Mouse (Mus musculus) brown adipose tissue, adult 24 weeks (tissue): ENCODE measurements around the gene Selenok. TPM values are rescaled to one million over a fixed set of nuclear protein-coding genes. Genes with fewer than 3 reads are reported as not detected.

ENCODE experiments used
- H3K27ac ChIP-seq: fragments of 200-500 bp; replicated peaks from 2 replicates; pipeline ENCODE4 v1.5.1; 2012; ENCODE audit warnings: low read depth, mild to moderate bottlenecking, low read length
- H3K4me1 ChIP-seq: fragments of 200-500 bp; 2 replicates; pipeline ENCODE4 v1.6.1; 2012; ENCODE audit warnings: low read length, mixed read lengths; ENCODE audit not compliant: control insufficient read depth, insufficient read depth, insufficient read length
- H3K4me3 ChIP-seq: fragments of 200-500 bp; 2 replicates; pipeline ENCODE4 v1.5.1; 2012; ENCODE audit warnings: low read depth, mild to moderate bottlenecking, low read length, moderate library complexity; ENCODE audit not compliant: insufficient read depth
- polyA plus RNA-seq: library from polyadenylated mRNA; stranded (reverse); fragments of >200 nt; gene quantifications from 2 replicates; pipeline ENCODE4 v1.2.4, GENCODE M21; 2012; ENCODE audit not compliant: missing spikeins, insufficient read depth, insufficient read length

Gene Selenok
- polyA plus RNA-seq, 1 experiment, result 242 TPM

DNA sequence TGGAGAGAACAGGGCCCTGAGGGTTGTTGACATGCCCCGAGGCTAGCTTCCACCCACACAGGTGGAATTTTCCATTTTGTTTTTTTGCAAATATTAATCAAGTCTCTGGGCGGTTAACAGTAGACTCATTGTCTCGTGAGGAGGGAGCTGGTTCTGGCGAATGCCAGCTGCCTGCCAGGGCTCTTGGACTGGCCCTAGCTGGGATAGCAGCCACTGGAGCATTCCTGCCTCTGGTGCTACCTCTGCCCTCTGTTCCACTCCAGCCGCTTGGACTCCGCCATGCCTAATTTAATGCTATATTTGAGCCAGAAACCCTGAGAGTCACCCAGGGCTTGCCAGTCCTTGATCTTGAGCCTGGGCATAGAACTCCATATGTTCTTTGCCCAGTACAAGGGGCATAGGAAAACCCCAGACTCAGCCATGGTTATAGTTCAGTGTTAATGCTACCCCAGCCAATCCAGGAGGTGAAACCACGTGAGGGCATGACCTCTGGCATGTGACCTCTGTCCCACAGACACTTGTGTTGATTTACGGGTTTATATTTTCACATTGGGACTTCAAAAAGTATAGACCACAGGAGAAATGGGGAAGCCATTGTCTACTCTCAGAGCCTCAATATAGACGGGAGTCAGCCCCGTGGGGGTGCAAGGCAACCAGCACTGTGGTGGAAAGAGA, 43.9 kb downstream of the Selenok start:
- no peak overlapping the region for H3K4me3 ChIP-seq
- peaks cover 23% of the 10 kb centered on the region for H3K4me1 ChIP-seq
- H3K27ac ChIP-seq, result peak overlapping the region; percentile 97

- Histone ChIP-seq H3K27ac (peak overlapping the region; percentile 65; the same call in 1 of the 2 replicates), H3K4me3 (no peak overlapping the region), H3K4me1 (peaks cover 38% of the 10 kb centered on the region)
Measured at GRCm38 (mm10) chr14:30014487-30014886, 46.4 kb downstream of the Selenok start.

DNA sequence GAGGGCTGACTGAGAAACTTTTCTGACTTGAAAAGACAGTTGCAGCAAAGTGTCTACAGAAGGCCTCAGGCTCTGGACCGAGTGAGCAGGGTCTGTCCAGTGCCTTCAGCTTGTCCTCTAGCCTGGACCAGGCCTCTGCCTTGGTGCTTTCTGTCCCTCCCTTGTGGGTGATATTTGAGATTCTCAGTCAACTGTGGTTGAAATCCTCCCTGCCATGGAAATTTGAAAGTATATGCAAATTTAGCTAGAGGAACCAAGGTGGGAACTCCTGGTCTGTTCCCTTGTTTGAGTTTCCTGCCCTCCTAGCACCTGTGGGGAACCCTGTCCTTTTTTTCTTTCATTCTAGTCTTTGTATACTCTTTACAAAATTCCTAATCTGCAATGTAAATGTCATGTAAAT, 46.9 kb downstream of the Selenok start:
- H3K4me3 ChIP-seq, result no peak overlapping the region
- peaks cover 38% of the 10 kb centered on the region for H3K4me1 ChIP-seq
- H3K27ac ChIP-seq, result peak overlapping the region; percentile 65

- peak overlapping the region; percentile 92 for H3K27ac ChIP-seq
- H3K4me3 ChIP-seq, result no peak overlapping the region
- H3K4me1 ChIP-seq, result peaks cover 31% of the 10 kb centered on the region
Measured at GRCm38 (mm10) chr14:30016666-30017065, 48.6 kb downstream of the Selenok start.

DNA sequence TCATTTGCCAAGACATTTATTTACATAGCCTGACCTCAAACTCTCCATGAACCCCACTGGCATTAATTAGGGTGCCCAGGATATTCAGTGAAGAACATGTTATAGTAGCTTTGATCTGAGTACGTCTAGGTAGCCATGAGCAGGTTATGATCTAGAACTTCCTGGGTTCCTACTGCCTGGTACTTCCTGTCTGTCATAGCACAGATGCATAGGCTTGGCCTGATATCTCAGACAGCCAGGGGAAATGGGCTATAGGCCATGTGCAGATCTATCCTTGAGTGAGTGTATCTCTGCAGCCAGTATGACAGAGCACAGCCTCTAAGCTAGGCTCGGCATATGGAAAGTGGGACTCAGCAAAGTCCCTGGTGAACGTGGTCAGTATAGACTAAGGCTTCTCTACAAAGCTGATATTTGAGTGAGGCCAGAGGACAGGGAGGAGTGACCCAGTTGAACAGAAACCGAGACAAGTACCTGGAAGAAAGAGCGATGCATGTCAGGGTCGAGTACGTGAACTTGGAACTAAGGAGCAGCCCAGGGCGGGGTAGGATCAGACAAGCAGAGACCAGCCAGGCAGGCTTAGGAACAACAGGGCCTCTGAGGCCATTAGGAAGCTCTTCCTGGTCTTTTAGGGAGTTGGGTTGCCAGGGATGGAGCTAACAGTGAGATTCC, 49.8 kb downstream of the Selenok start:
- Histone ChIP-seq H3K4me3 (no peak overlapping the region), H3K4me1 (peaks cover 31% of the 10 kb centered on the region), H3K27ac (peak overlapping the region; percentile 90)

DNA sequence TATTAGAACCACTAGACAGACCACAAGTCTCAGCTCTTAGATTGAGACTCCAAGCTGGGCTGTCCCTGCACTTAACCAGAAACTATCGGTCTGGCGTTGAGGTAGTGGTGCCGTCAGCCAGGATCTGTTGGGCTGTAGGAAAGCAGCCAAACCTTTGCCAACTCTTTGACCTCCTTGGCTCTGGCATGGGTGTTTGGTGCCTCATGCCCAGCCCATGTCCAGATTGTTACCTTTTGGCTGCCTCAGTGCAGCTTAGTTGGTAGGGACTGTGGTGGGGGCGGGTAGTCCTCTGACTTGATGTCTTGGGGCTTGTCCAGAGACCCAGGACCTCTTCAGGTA, 50.3 kb downstream of the Selenok start:
- Histone ChIP-seq H3K4me1 (peaks cover 31% of the 10 kb centered on the region), H3K4me3 (no peak overlapping the region), H3K27ac (peak overlapping the region; percentile 90)

DNA sequence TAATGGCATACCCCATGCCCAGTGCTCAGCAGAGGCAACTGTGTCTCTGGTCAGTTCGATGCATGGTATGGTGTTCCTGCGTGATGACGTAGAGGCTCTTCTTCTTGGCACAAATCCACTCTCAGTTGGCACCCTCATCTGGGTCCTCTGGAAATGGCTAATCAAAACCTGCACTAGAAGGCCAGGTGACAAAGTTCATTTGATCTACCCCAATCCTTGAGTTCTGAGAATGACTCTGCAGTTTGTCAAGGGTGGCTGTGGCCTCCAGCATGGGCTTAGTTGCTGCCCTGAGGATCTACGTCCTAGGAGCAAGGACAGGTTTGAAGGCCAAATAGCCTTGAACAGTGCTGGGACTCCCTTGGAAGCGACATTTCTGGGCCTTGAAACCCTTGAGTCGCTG, 50.7 kb downstream of the Selenok start:
- peaks cover 31% of the 10 kb centered on the region for H3K4me1 ChIP-seq
- H3K27ac ChIP-seq, result peak overlapping the region; percentile 41
- H3K4me3 ChIP-seq, result no peak overlapping the region

GRCm38 (mm10) chr14:30019375-30019774, 51.3 kb downstream of the Selenok start:
- Histone ChIP-seq H3K4me3 (no peak overlapping the region), H3K4me1 (peaks cover 31% of the 10 kb centered on the region), H3K27ac (peak overlapping the region; percentile 41)

DNA sequence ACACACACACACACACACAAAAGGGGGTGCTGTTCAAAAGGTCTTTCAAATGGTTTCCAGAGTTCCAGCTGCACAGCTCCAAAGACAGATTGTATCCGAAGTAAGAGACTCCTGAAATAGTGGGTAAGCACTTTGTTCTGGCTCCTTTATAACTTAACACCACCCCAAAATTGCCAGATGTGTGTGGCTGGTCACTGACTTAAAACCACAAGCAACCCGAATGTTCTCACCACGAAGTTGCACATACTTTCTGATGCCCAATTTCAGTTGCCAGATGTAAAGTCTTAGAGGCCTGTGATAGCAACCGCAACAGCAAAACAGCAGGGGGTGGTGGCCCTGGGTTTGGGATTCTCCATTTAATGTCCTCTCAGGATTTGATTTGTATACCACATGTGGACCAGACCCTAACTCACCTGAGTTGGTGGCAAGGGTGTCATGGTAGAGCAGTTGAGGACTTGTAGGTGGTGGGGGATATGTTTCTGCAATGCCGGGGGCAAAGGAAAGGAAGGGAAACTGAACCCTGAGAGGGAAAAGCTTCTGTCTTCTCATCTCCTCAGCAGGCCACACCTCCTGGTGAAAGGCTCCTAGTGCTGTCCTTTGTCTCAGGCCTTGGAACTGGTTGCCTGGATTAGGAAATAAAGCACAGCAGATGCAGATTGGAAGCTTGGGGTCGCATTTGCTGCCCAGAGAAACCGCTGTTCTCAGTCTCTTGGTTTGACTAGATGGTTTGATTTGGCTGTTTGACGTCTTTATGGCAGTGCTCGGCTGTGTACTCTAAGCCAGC, 51.9 kb downstream of the Selenok start:
- Histone ChIP-seq H3K4me1 (peaks cover 29% of the 10 kb centered on the region), H3K27ac (peak overlapping the region; percentile 36; the same call in 1 of the 2 replicates), H3K4me3 (no peak overlapping the region)

GRCm38 (mm10) chr14:30022471-30022870, 54.4 kb downstream of the Selenok start:
- no peak overlapping the region for H3K4me3 ChIP-seq
- peaks cover 13% of the 10 kb centered on the region for H3K4me1 ChIP-seq
- no peak overlapping the region for H3K27ac ChIP-seq

DNA sequence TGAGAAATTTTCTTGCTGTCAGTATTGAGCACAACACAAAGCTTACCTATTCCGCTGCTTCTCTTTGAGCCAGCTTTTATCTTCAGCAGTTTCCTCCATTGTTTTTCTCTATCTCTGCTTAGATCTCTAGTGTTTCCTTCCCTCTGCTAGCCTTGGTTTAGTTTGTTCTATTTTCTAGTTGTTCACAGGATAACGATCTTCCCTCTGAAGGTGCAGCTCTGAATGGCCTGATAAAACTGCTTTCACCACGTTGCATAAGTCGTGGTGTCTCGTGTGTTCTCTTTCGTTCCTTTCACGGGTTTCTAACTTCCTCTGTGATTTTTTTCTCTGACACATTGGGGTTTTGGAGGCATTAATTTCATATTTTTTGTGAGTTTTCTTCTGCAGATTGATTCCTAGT, 56.3 kb downstream of the Selenok start:
- H3K4me1 ChIP-seq, result peaks cover 3% of the 10 kb centered on the region; the same call in 1 of the 2 replicates
- H3K27ac ChIP-seq, result no peak overlapping the region
- H3K4me3 ChIP-seq, result no peak overlapping the region

Other genes with a start within 250 kb of the Selenok start
- 0.42 TPM in 1 of 2 replicates, not detected in the other for gene Cacna2d3, start 246.4 kb upstream of the Selenok start, polyA plus RNA-seq
- gene Actr8, start 10.0 kb downstream of the Selenok start, polyA plus RNA-seq, result 22.8 and 29.2 TPM in 2 replicates
- gene Il17rb, start 40.6 kb downstream of the Selenok start, polyA plus RNA-seq, result 1.1 and 1.8 TPM in 2 replicates
- gene Chdh, start 40.7 kb downstream of the Selenok start, polyA plus RNA-seq, result 26.0 and 28.5 TPM in 2 replicates